Mouse (Mus musculus) brain, embryonic 14.5 days (tissue): ENCODE data around the gene Tmem165. TPM values are rescaled to one million over a fixed set of nuclear protein-coding genes. Genes with fewer than 3 reads are reported as not detected.

Experiments used
- DNase-seq: peaks from one replicate; pipeline ENCODE4 v3.0.0-alpha.2; 2011; ENCODE audit warnings: low read depth
- CTCF ChIP-seq: fragments of 200-500 bp; IDR thresholded peaks from 2 replicates; pipeline ENCODE4 v1.5.1; 2012; ENCODE audit warnings: inconsistent platforms, mild to moderate bottlenecking, moderate library complexity, borderline replicate concordance; ENCODE audit not compliant: insufficient read depth, insufficient read length; ENCODE audit errors: extremely low read depth
- POLR2A ChIP-seq: fragments of 200-500 bp; IDR thresholded peaks from 2 replicates; pipeline ENCODE4 v1.6.1; 2012; ENCODE audit warnings: mild to moderate bottlenecking, inconsistent platforms, borderline replicate concordance; ENCODE audit not compliant: poor library complexity, insufficient read depth, insufficient read length, severe bottlenecking; ENCODE audit errors: extremely low read depth
- polyA plus RNA-seq: library from polyadenylated mRNA; depleted of rRNA; stranded (reverse); fragments of >200 nt; gene quantifications from 2 replicates; pipeline ENCODE4 v1.2.3, GENCODE M21; 2012; rRNA removed

Tmem165 gene
- polyA plus RNA-seq, 1 experiment = 63.6 TPM

DNA sequence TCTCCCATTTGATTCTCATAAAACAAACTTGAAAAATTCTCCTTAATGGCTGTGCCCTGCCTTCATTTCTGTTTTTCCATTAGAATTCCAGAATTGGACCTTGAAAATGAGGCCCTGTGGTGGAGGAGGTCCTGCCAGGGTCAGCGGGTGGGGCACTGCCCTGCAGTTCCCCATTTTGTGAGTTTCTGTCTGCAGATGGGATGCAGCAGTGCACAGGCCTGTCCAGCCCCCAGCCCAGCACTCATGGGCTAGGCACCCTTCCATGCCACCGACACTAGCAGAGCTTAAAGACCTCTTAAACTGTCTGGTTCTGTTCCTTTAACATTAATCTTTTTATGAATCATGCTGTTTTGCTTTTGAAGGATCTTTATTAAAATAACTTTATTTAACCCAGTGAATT is 22.2 kb downstream of the Tmem165 start:
- TF ChIP-seq CTCF (no peak), POLR2A (no peak)
- no peak for DNase-seq

DNA sequence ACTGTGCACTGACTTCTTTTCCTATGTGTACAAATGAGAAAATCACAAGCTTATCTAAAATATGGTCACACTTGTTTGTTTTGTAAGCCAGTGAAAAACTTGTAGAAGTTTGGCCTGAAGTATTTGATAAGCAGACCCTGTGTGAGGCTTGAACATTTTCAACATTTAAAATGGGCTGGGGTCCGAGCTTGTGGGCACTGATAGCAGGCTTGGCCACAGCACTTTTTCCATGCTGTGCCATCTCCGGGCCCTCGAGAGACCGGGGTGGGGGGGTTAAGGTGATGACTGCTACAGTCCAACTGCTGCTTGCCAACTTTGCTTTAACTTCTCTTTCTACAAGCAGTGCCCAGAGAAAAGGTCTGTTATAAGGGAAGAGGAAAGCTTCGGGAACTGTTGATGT is 24.4 kb downstream of the Tmem165 start:
- TF ChIP-seq CTCF = no peak
- no peak for TF ChIP-seq POLR2A
- DNase-seq = no peak

DNA sequence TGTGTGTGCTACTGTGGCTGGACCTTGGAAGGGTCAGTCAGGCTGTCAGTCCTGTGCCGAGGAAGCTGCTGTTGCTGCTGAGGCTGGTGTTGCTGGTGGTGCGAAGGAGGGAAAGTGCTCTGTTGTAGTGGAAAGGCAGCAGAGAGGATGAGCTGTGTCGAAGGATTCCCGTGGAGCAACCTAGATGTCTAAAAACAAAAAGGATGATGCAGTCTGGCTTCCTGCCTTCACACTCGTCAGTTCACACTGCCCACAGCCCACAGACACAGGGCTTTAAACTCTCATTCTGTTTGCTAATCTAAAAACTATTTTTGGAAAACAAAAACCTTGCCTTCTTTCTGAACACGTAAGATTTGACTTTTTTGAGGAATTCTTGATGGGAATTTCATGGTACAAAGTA is 33.0 kb downstream of the Tmem165 start:
- no peak for TF ChIP-seq POLR2A
- no peak for TF ChIP-seq CTCF
- no peak for DNase-seq

DNA sequence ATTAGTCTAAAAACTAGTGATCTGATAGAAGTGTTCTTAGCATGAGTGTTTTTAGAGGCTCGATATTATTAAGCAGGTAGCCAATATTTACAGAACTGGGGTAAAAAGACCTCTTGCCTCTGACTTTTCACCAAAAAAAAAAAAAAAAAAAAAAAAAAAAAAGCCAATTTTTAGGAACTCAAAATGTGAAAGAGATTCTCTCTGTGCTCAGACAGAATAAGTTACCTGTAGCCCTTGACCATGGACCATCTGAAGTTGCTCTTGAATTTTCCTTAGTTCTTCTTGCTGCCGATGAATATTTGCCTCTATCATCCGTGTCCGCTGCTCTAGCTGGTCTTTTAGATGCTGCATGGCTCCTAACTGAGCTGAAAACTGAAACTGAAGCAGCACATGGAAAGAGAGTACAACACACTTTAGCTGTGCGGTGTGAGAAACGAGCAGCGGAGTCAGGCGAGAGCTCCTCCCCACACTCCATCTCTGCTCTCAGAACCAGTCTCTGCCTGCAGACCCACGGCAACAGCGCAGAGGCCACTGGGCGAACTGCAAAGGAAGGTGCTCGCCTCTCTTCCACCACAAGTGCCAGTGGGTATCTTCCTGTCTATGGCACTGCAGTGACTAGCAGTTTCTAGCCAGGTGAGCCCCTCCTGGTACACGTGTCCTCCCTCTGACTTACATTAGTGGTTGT is 47.6 kb downstream of the Tmem165 start:
- TF ChIP-seq POLR2A (no peak), CTCF (no peak)
- no peak for DNase-seq

DNA sequence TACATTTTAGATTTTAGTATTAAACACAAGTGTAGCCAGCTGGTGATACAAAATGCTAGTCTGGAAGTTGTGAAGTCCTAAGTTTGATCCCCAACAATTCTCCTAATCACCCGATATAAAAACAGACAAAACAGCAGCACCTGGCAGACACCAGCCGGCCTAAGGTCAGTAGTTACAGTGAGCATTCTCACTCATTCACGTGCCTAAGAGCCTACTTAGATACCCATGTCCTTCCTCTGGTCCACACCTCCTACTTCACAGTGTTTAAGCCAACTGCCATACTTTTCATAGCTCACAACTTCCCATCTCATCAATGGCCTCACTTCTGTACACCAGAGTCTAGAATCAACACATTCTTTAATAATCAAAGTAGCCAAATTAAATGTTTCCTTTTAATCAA is 59.6 kb downstream of the Tmem165 start:
- no peak for DNase-seq
- TF ChIP-seq POLR2A (no peak), CTCF (no peak)

DNA sequence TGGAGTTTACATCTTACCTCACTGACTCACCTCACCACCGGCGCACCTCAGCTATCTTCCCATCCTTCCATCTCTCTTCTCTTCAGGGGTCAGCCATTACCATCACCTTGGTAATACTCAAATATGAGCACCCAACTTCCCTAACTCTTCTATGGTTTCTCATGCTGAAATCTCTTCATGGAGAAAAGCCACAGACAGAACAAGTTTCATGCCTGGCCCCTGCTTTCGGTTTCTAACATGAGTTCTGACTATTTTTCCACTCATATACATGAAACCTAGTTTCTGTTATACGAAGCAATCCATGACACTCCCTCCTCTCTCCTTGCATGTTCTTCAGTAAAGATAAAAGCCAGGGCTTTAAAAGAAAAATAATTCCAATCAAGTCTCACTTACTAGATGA is 60.2 kb downstream of the Tmem165 start:
- DNase-seq = no peak
- TF ChIP-seq POLR2A (no peak), CTCF (no peak)

DNA sequence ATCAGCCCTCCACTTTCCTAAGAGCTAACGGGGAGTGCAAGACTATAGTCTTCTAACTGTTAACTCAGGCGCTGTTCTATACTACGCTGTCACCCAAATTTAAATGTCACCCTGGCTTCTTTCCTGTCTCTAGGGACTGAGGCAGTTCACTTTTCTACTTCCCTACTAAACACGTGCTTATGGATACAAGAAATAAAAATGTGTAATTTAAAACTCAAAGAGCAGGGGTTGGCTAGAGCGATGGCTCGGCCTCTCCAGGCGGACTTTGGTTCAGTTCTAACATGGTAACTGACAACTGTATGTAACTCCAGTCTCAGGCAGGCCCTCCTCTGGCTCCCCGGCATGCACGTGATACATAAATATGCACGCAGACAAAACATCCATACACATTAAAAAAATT is 60.8 kb downstream of the Tmem165 start:
- no peak for DNase-seq
- TF ChIP-seq POLR2A (no peak), CTCF (no peak)

DNA sequence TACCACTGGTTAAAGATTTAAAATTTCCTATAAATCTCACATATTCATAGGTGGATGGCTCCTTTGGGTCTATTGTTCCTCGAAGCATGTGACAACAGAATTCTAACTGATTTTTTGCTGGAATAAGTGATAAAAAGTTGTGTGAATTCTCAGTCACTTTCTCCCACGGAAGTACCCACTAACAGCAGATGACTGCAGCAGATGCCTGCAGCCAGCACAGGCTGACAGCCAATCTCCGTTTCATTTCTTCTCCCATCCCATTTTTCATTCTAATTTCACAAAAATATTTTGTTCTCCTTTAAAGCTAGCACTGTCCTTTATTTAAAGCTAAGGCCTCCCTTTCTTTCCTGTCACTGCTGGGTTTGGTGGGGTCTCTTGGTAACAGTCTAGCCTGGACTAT is 61.7 kb downstream of the Tmem165 start:
- no peak for DNase-seq
- TF ChIP-seq CTCF (no peak), POLR2A (no peak)

DNA sequence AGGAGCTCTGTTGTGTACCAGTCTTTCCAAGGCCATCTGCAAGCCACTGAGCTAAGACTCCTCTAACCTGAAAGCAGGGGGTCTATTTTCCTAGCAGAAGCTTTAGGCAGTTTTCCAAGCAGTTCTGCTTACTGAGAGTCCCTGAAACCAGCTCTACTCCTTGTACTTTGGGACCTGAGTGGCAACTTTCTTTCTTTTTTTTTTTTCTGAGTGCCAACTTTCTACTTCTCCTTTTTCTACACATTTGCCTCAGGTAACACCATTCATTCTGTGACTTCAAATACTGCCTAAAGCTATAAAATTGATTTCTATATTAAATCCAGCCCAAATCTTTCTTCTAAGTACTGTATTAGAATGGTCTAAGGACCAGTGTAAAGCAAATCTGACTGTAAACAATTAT is 62.9 kb downstream of the Tmem165 start:
- no peak for DNase-seq
- no peak for TF ChIP-seq POLR2A
- no peak for TF ChIP-seq CTCF

DNA sequence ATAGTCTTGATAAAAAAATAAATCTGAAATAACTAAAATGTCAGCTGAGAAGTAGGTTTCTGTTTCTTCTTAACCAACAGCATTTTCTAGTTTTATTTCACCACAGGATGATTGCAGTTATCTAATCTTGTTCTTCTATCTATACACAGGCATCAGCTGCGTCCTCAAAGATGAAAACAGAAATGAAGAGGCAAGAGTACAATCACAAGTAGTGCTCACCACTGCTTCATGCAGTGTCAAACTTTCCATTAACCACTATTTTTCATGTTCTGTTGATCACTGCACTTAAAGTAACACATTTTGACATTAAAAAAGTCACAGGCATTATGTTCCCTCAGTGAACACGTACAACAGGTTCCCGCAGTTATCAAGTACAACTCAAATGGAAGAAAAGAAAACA is 67.3 kb downstream of the Tmem165 start:
- DNase-seq = no peak

More for the DNA sequence above, 67.3 kb downstream of the Tmem165 start:
- TF ChIP-seq POLR2A = no peak
- no peak for TF ChIP-seq CTCF

Other genes with a start within 250 kb of the Tmem165 start
- 14.7 and 25.8 TPM in 2 replicates for gene Kdr, start 205.4 kb upstream of the Tmem165 start, polyA plus RNA-seq
- gene Srd5a3, start 43.6 kb upstream of the Tmem165 start, polyA plus RNA-seq = 13.6 and 14.2 TPM in 2 replicates
- 13.6 and 16.3 TPM in 2 replicates for gene Clock, start 120.9 kb downstream of the Tmem165 start, polyA plus RNA-seq
- not detected in 2 replicates for gene Pdcl2, start 147.3 kb downstream of the Tmem165 start, polyA plus RNA-seq
- gene Nmu, start 179.9 kb downstream of the Tmem165 start, polyA plus RNA-seq = 0.21 TPM in 1 of 2 replicates, not detected in the other